Mouse (Mus musculus) lung, adult 2 months (tissue): ENCODE results near the gene Ccdc141. TPM values are rescaled to one million over a fixed set of nuclear protein-coding genes. Genes with fewer than 3 reads are reported as not detected.

ENCODE experiments used
- DNase-seq: peaks from one replicate; pipeline ENCODE4 v3.0.0; 2022
- H3K4me1 ChIP-seq: fragments of 200-500 bp; 2 replicates; pipeline ENCODE4 v1.6.1; 2011; ENCODE audit warnings: low read length; ENCODE audit not compliant: control insufficient read depth, insufficient read depth
- H3K4me3 ChIP-seq: fragments of 200-500 bp; replicated peaks from 2 replicates; pipeline ENCODE3; 2011; ENCODE audit warnings: low read depth, mild to moderate bottlenecking, control low read depth, low read length; ENCODE audit errors: extremely low read depth
- CTCF ChIP-seq: fragments of 200-500 bp; IDR thresholded peaks from 2 replicates; pipeline ENCODE4 v1.5.1; 2011; ENCODE audit warnings: mild to moderate bottlenecking, low read length, control low read depth; ENCODE audit not compliant: insufficient read depth
- POLR2A ChIP-seq: fragments of 200-500 bp; IDR thresholded peaks from 2 replicates; pipeline ENCODE4 v1.6.1; 2011; ENCODE audit warnings: low read depth, mild to moderate bottlenecking, control low read depth, low read length, borderline replicate concordance; ENCODE audit errors: extremely low read depth
- WGBS: fragments of 180-500 bp; shearing (Covaris S2); methylation state at CpG from one replicate; pipeline ENCODE4 v1.1.7; 2018; 5-methylcytosine and 5-hydroxymethylcytosine counted together
- polyA plus RNA-seq: library from polyadenylated mRNA; depleted of rRNA; stranded (reverse); fragments of >200 nt; gene quantifications from 2 replicates; pipeline ENCODE4 v1.2.3, GENCODE M21; 2012; rRNA removed

Ccdc141 gene
- polyA plus RNA-seq, 1 experiment: 19.8 TPM

DNA sequence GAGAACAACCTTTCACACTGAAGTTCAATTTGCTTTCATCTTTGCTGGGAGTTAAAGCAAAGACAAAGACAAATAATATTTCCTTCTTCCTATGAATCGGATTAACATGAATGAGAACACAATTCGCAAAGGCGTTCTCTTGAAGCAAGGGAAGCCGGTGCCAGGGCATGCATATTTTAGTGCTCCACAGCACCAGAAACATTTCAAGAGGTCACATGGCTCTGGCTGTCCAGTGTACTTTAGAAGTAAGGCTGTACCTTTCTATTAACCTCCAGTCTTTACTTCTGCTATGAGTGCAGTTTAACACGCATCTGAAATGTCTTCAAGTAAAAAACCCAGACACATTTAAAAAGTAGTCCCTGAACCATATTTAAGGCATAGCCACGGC, 208.4 kb downstream of the Ccdc141 start:
- DNase-seq: peak; percentile 17
- Histone ChIP-seq H3K4me1 (no peaks in the 10 kb centered on the region), H3K4me3 (no peak overlapping the region)
- WGBS: 59% methylated on average over 6 of the region's 6 CpGs
- TF ChIP-seq CTCF (no peak), POLR2A (no peak)

DNA sequence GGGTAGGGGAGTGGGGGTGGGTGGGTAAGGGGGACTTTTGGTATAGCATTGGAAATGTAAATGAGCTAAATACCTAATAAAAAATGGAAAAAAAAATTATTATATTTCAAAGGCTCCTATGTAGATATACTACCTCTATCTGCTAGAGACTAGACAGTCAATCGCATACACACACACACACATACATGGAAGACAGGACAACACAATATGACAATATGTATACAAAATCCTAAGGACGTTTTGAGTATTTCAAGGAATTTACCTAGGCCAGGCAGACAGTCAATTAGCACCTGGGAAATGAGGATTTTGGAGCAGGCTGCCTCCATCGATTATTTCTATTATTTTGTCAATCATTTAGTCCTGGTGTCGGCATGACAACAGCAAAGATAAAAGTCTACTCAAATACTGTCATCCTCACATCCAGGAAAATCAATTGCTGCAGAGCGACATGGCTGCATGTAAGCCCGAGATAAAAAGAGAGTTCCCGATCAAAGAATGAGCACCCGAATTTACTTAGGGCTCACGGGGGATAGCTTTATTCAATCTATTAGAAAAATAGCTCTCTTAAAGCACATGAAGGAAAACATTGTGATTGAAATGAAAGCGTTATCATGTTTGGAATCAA, 208.9 kb downstream of the Ccdc141 start:
- TF ChIP-seq CTCF: no peak
- TF ChIP-seq POLR2A: no peak
- Histone ChIP-seq H3K4me1 (no peaks in the 10 kb centered on the region), H3K4me3 (no peak overlapping the region)
- WGBS: 72% methylated on average over 10 of the region's 10 CpGs
- DNase-seq: no peak

Other genes starting within 250 kb of the Ccdc141 start
- 0.71 and 6.3 TPM in 2 replicates for gene Ttn, start 188.1 kb downstream of the Ccdc141 start, polyA plus RNA-seq
- gene Sestd1, start 110.0 kb upstream of the Ccdc141 start, polyA plus RNA-seq: 6.6 and 12.1 TPM in 2 replicates